In genomic region chr7:44350957-44351711, GRCm38 (mm10) we compare ENCODE assay signal across 8 mouse cellular contexts. TPM values are rescaled to one million over a fixed set of nuclear protein-coding genes. Genes with fewer than 3 reads are reported as not detected.
DNase-seq lines count a peak whose midpoint lies in the region; ATAC-seq and TF ChIP-seq lines count a peak whose summit lies in the region.

No protein-coding gene starts in this region.

- TF ChIP-seq CTCF in E14TG2a.4 (conservative IDR thresholded peaks at IDR 0.05; ENCODE audit: low read length) = peak; percentile 82
- TF ChIP-seq CTCF in stomach, postnatal 0 days (IDR thresholded peaks at IDR 0.05; ENCODE audit: low read depth) = peak; percentile 94

- H3K9ac ChIP-seq in heart, embryonic 16.5 days (ENCODE audit: low read length) = peak overlapping the region; percentile 51
- no peak overlapping the region for H3K9ac ChIP-seq in liver, embryonic 16.5 days (ENCODE audit: low read depth, low read length)
- H3K9ac ChIP-seq in neural tube, embryonic 12.5 days = peak overlapping the region; percentile 9; the same call in 1 of the 2 replicates
- peak overlapping the region; percentile 38; the same call in 1 of the 2 replicates for H3K9ac ChIP-seq in stomach, postnatal 0 days (ENCODE audit: low read length)

- H3K4me1 ChIP-seq in E14TG2a.4 (replicated peaks; ENCODE audit: low read depth, low read length) = peaks cover 76% of the 10 kb centered on the region
- H3K4me1 ChIP-seq in brown adipose tissue, adult 24 weeks (ENCODE audit: control insufficient read depth, insufficient read depth, insufficient read length, low read length) = no peaks in the 10 kb centered on the region
- peaks cover 67% of the 10 kb centered on the region for H3K4me1 ChIP-seq in forebrain, embryonic 10.5 days
- H3K4me1 ChIP-seq in heart, embryonic 16.5 days (ENCODE audit: control insufficient read depth, insufficient read depth, low read length) = peaks cover 5% of the 10 kb centered on the region
- no peaks in the 10 kb centered on the region for H3K4me1 ChIP-seq in liver, embryonic 16.5 days (ENCODE audit: control insufficient read depth, low read depth, low read length)
- peaks cover 34% of the 10 kb centered on the region for H3K4me1 ChIP-seq in neural tube, embryonic 12.5 days
- no peaks in the 10 kb centered on the region for H3K4me1 ChIP-seq in stomach, postnatal 0 days (replicated peaks; ENCODE audit: control insufficient read depth, insufficient read depth)

- H3K27ac ChIP-seq in brown adipose tissue, adult 24 weeks (replicated peaks; ENCODE audit: low read depth, low read length) = no peak overlapping the region
- peak overlapping the region; percentile 61; the same call in 1 of the 2 replicates for H3K27ac ChIP-seq in forebrain, embryonic 10.5 days
- no peak overlapping the region for H3K27ac ChIP-seq in heart, embryonic 16.5 days (ENCODE audit: low read length)
- no peak overlapping the region for H3K27ac ChIP-seq in liver, embryonic 16.5 days (ENCODE audit: low read length)
- no peak overlapping the region for H3K27ac ChIP-seq in neural tube, embryonic 12.5 days
- no peak overlapping the region for H3K27ac ChIP-seq in stomach, postnatal 0 days (replicated peaks)

- peaks cover 52% of the 10 kb centered on the region for H3K27me3 ChIP-seq in E14TG2a.4 (ENCODE audit: insufficient read depth, low read length)
- H3K27me3 ChIP-seq in forebrain, embryonic 10.5 days (ENCODE audit: poor library complexity, severe bottlenecking) = peaks cover 88% of the 10 kb centered on the region
- peaks cover 73% of the 10 kb centered on the region for H3K27me3 ChIP-seq in heart, embryonic 16.5 days (ENCODE audit: control insufficient read depth, insufficient read depth, low read length)
- H3K27me3 ChIP-seq in liver, embryonic 16.5 days (ENCODE audit: control insufficient read depth, insufficient read depth, low read depth, low read length) = peaks cover 65% of the 10 kb centered on the region
- H3K27me3 ChIP-seq in neural tube, embryonic 12.5 days (replicated peaks) = peaks cover 74% of the 10 kb centered on the region
- peaks cover 30% of the 10 kb centered on the region for H3K27me3 ChIP-seq in stomach, postnatal 0 days (ENCODE audit: control insufficient read depth, insufficient read depth, low read length)

- no peak; the same call in 1 of the 2 replicates for ATAC-seq in heart, embryonic 16.5 days (replicated peaks; ENCODE audit: extremely low read depth, insufficient read depth, low FRiP score)
- 0 out of 2 replicates have a peak, but pooled peaks have one; percentile 5 for ATAC-seq in liver, embryonic 16.5 days (ENCODE audit: low read depth)
- peak; percentile 27 for ATAC-seq in neural tube, embryonic 12.5 days (ENCODE audit: low FRiP score, low read depth)
- ATAC-seq in stomach, postnatal 0 days (ENCODE audit: low FRiP score, low TSS enrichment) = peak; percentile 55; the same call in 1 of the 2 replicates

- peak overlapping the region; percentile 63 for H3K4me2 ChIP-seq in heart, embryonic 16.5 days (ENCODE audit: low read depth, low read length)
- no peak overlapping the region; the same call in 1 of the 2 replicates for H3K4me2 ChIP-seq in liver, embryonic 16.5 days (ENCODE audit: low read depth, low read length)
- H3K4me2 ChIP-seq in neural tube, embryonic 12.5 days (replicated peaks) = peak overlapping the region; percentile 53
- H3K4me2 ChIP-seq in stomach, postnatal 0 days (replicated peaks; ENCODE audit: low read depth) = peak overlapping the region; percentile 50

- no peaks in the 10 kb centered on the region for H3K9me3 ChIP-seq in E14TG2a.4 (ENCODE audit: low read length)
- no peaks in the 10 kb centered on the region for H3K9me3 ChIP-seq in forebrain, embryonic 10.5 days
- no peaks in the 10 kb centered on the region for H3K9me3 ChIP-seq in heart, embryonic 16.5 days (replicated peaks; ENCODE audit: control insufficient read depth, low read length)
- H3K9me3 ChIP-seq in liver, embryonic 16.5 days (replicated peaks; ENCODE audit: control insufficient read depth, low read length) = no peaks in the 10 kb centered on the region
- H3K9me3 ChIP-seq in neural tube, embryonic 12.5 days = no peaks in the 10 kb centered on the region
- H3K9me3 ChIP-seq in stomach, postnatal 0 days (ENCODE audit: control insufficient read depth, low read length) = no peaks in the 10 kb centered on the region

- TF ChIP-seq EP300 in stomach, postnatal 0 days (optimal IDR thresholded peaks at IDR 0.05) = no peak

- H3K4me3 ChIP-seq in E14TG2a.4 (replicated peaks; ENCODE audit: low read length) = peak overlapping the region; percentile 67
- H3K4me3 ChIP-seq in brown adipose tissue, adult 24 weeks (ENCODE audit: insufficient read depth, low read depth, low read length) = 0 out of 2 replicates have a peak overlapping the region, but pooled peaks have one; percentile 9
- H3K4me3 ChIP-seq in forebrain, embryonic 10.5 days = peak overlapping the region; percentile 47
- H3K4me3 ChIP-seq in heart, embryonic 16.5 days (ENCODE audit: low read length) = peak overlapping the region; percentile 36
- no peak overlapping the region for H3K4me3 ChIP-seq in liver, embryonic 16.5 days (ENCODE audit: low read depth, low read length)
- peak overlapping the region; percentile 9; the same call in 1 of the 2 replicates for H3K4me3 ChIP-seq in neural tube, embryonic 12.5 days
- H3K4me3 ChIP-seq in stomach, postnatal 0 days (ENCODE audit: low read depth, low read length) = peak overlapping the region; percentile 23

- 4% methylated on average over 25 of the region's 25 CpGs for WGBS in forebrain, embryonic 10.5 days
- 3% methylated on average over 25 of the region's 25 CpGs for WGBS in heart, embryonic 16.5 days
- WGBS in liver, embryonic 16.5 days (ENCODE audit: insufficient replicate concordance) = 7% methylated on average over 25 of the region's 25 CpGs
- 3% methylated on average over 25 of the region's 25 CpGs for WGBS in neural tube, embryonic 12.5 days
- WGBS in stomach, postnatal 0 days = 4% methylated on average over 25 of the region's 25 CpGs

- peaks cover 6% of the 10 kb centered on the region for H3K36me3 ChIP-seq in E14TG2a.4 (ENCODE audit: insufficient read depth, low read length)
- no peaks in the 10 kb centered on the region for H3K36me3 ChIP-seq in forebrain, embryonic 10.5 days (replicated peaks)
- H3K36me3 ChIP-seq in heart, embryonic 16.5 days (ENCODE audit: control insufficient read depth, insufficient read depth) = no peaks in the 10 kb centered on the region
- H3K36me3 ChIP-seq in liver, embryonic 16.5 days (ENCODE audit: control insufficient read depth, insufficient read depth) = no peaks in the 10 kb centered on the region
- H3K36me3 ChIP-seq in neural tube, embryonic 12.5 days = peaks cover 5% of the 10 kb centered on the region; the same call in 1 of the 2 replicates
- no peaks in the 10 kb centered on the region for H3K36me3 ChIP-seq in stomach, postnatal 0 days (ENCODE audit: control insufficient read depth, insufficient read depth, low read length)

- peak; percentile 88 for DNase-seq in forebrain, embryonic 10.5 days (ENCODE audit: extremely low spot score, low spot score)
- peak; percentile 77 to 85 for DNase-seq in kidney, postnatal 25 days
- DNase-seq in stomach, postnatal 0 days (ENCODE audit: low spot score) = peak; percentile 80

RNA-seq across cellular contexts. Expression of gene Syt3, which starts 32.8 kb away (rescaled TPM):
- 3.2 and 4.9 TPM in 2 replicates for polyA plus RNA-seq in brown adipose tissue, adult 24 weeks (2012; ENCODE audit: insufficient read depth, insufficient read length, missing spikeins)
- 3.2 and 4.1 TPM in 2 replicates for polyA plus RNA-seq in forebrain, embryonic 10.5 days (2016; fragmentation: Nextera tagmentation; extraction: Ambion mirVana)
- polyA plus RNA-seq in heart, embryonic 16.5 days (2015; fragmentation: Nextera tagmentation; extraction: Ambion mirVana) = 0.62 and 0.70 TPM in 2 replicates
- 0.04 TPM in 1 of 2 replicates, not detected in the other for polyA plus RNA-seq in liver, embryonic 16.5 days (2015; fragmentation: Nextera tagmentation; extraction: Ambion mirVana)
- 10.0 and 10.2 TPM in 2 replicates for polyA plus RNA-seq in neural tube, embryonic 12.5 days (2016; fragmentation: Nextera tagmentation; extraction: Ambion mirVana)
- polyA plus RNA-seq in stomach, postnatal 0 days (2015; fragmentation: Nextera tagmentation; extraction: Ambion mirVana) = 1.2 and 1.4 TPM in 2 replicates

RNA-seq across cellular contexts. Expression of gene 1700008O03Rik, which starts 34.5 kb away (rescaled TPM):
- not detected in 2 replicates for polyA plus RNA-seq in brown adipose tissue, adult 24 weeks (2012; ENCODE audit: insufficient read depth, insufficient read length, missing spikeins)
- polyA plus RNA-seq in forebrain, embryonic 10.5 days (2016; fragmentation: Nextera tagmentation; extraction: Ambion mirVana) = 1.6 and 2.1 TPM in 2 replicates
- polyA plus RNA-seq in heart, embryonic 16.5 days (2015; fragmentation: Nextera tagmentation; extraction: Ambion mirVana) = 0.32 and 0.41 TPM in 2 replicates
- 0.20 TPM in 1 of 2 replicates, not detected in the other for polyA plus RNA-seq in liver, embryonic 16.5 days (2015; fragmentation: Nextera tagmentation; extraction: Ambion mirVana)
- 1.0 and 1.1 TPM in 2 replicates for polyA plus RNA-seq in neural tube, embryonic 12.5 days (2016; fragmentation: Nextera tagmentation; extraction: Ambion mirVana)
- 0.68 and 0.75 TPM in 2 replicates for polyA plus RNA-seq in stomach, postnatal 0 days (2015; fragmentation: Nextera tagmentation; extraction: Ambion mirVana)

RNA-seq across cellular contexts. Expression of gene Shank1, which starts 41.1 kb away (rescaled TPM):
- polyA plus RNA-seq in brown adipose tissue, adult 24 weeks (2012; ENCODE audit: insufficient read depth, insufficient read length, missing spikeins) = 0.59 and 1.0 TPM in 2 replicates
- 1.4 TPM in 2 replicates for polyA plus RNA-seq in forebrain, embryonic 10.5 days (2016; fragmentation: Nextera tagmentation; extraction: Ambion mirVana)
- polyA plus RNA-seq in heart, embryonic 16.5 days (2015; fragmentation: Nextera tagmentation; extraction: Ambion mirVana) = 0.55 and 0.66 TPM in 2 replicates
- 0.01 and 0.02 TPM in 2 replicates for polyA plus RNA-seq in liver, embryonic 16.5 days (2015; fragmentation: Nextera tagmentation; extraction: Ambion mirVana)
- polyA plus RNA-seq in neural tube, embryonic 12.5 days (2016; fragmentation: Nextera tagmentation; extraction: Ambion mirVana) = 12.6 and 14.4 TPM in 2 replicates
- polyA plus RNA-seq in stomach, postnatal 0 days (2015; fragmentation: Nextera tagmentation; extraction: Ambion mirVana) = 0.53 and 0.61 TPM in 2 replicates

RNA-seq across cellular contexts. Expression of gene Clec11a, which starts 44.4 kb away (rescaled TPM):
- 1.4 and 1.8 TPM in 2 replicates for polyA plus RNA-seq in brown adipose tissue, adult 24 weeks (2012; ENCODE audit: insufficient read depth, insufficient read length, missing spikeins)
- 2.5 and 2.9 TPM in 2 replicates for polyA plus RNA-seq in forebrain, embryonic 10.5 days (2016; fragmentation: Nextera tagmentation; extraction: Ambion mirVana)
- 1.4 and 1.8 TPM in 2 replicates for polyA plus RNA-seq in heart, embryonic 16.5 days (2015; fragmentation: Nextera tagmentation; extraction: Ambion mirVana)
- 0.44 and 0.46 TPM in 2 replicates for polyA plus RNA-seq in liver, embryonic 16.5 days (2015; fragmentation: Nextera tagmentation; extraction: Ambion mirVana)
- polyA plus RNA-seq in neural tube, embryonic 12.5 days (2016; fragmentation: Nextera tagmentation; extraction: Ambion mirVana) = 2.1 and 2.2 TPM in 2 replicates
- polyA plus RNA-seq in stomach, postnatal 0 days (2015; fragmentation: Nextera tagmentation; extraction: Ambion mirVana) = 11.1 and 11.4 TPM in 2 replicates
